Mouse (Mus musculus) adrenal gland, postnatal 4 days (tissue): ENCODE measurements around the gene Gm26566. TPM values are rescaled to one million over a fixed set of nuclear protein-coding genes. Genes with fewer than 3 reads are reported as not detected.

Experiments used
- DNase-seq, 2 experiments: peaks; one replicate each; pipeline ENCODE4 v3.0.0; 2021 to 2022; ENCODE audit warnings: low spot score in 2 of 2, mixed read lengths in 2 of 2
- long read RNA-seq, 2 experiments: library from polyadenylated mRNA; stranded (forward); transcript quantifications; one replicate each; pipeline ENCODE4 v2.0.0; 2021
- total RNA-seq, 2 experiments: library from RNA; stranded (reverse); gene quantifications; 2 replicates each; pipeline ENCODE4 v1.2.3; 2021

Gm26566 gene
- total RNA-seq, result under 1 TPM; 0.31 to 0.48 TPM
- long read RNA-seq, experiment 1, result 0 reads
- long read RNA-seq, experiment 2, partial matches to known transcripts, result 0 of 1 reads
- long read RNA-seq, experiment 2, other reads (novel, unspliced or antisense), result 0 of 1 reads

DNA sequence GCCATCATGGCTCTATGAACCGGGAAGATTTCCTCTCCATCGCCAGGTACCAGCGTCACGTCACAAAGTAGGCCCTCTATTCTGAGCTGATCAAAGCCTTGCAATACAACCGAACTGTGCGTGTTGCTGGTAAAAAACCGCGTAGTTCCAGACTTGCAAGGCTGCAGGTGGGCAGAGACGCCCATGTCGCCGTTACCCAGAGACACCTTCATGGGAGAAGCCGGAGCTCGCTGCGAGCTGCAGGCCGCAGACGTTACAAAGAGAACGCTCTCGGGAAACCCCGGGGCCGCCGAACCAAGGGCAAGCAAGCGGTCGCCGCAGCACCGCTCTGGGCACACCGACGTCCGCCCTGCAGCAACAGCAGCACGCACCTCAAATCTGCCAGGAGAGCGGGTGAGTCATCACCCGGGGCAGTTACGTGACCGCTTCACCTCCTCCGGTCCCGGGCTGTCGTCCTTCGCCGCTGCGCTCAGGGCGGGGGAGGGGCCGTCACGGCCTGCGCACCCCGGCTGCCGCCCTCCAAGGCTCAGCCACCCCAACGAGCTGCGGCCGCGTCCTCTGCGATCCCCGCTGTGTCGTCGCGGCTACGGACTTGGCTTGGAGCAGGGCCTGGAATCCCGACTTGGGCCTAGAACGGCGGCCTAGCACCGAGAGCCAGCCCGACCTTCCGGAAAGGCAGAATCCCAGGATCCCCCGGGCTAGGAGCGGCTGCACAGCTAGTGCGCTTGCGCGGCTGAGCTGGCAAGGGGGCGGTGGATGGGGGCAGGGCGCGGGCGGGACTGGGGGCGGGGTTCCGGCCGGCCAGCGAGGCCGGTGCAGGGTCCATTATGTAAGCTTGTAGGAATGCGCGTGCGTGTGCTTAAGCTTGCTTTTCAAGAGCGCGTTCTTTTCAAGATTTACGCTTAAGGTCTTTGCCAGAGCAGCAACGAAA is at the start of gene Gm26566, which contains the start of gene Klhl9:
Gene Gm26566, plus strand, starts transcription at position 15 of the 931 bp plus-strand sequence.
Gene Klhl9, minus strand, starts transcription at position 675 of the 931 bp plus-strand sequence.
- DNase-seq, result peak; percentile 78 to 89

DNA sequence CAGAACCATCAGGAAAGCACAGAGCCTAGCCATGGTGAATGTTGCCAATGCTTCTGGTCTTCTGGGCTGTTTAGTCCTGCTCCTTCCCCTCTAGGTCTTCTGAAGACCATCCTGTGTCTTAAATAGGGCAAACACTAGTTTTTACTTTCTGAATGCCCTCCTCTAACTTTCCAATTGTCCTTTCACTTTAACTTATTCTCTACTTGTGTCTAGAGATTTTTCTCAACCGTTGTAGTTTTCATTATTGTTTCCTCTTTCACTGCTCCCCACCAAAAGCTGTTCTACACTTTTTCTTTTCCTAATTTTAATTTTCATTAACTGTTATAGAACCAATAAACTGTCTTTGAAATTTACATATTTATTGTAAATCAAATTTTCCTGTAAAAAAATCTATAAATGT is 44.8 kb upstream of the Gm26566 start, which contains the start of gene Ifna16:
Gene Ifna16, minus strand, starts transcription at position 101 of the 400 bp plus-strand sequence.
- DNase-seq, result no peak

DNA sequence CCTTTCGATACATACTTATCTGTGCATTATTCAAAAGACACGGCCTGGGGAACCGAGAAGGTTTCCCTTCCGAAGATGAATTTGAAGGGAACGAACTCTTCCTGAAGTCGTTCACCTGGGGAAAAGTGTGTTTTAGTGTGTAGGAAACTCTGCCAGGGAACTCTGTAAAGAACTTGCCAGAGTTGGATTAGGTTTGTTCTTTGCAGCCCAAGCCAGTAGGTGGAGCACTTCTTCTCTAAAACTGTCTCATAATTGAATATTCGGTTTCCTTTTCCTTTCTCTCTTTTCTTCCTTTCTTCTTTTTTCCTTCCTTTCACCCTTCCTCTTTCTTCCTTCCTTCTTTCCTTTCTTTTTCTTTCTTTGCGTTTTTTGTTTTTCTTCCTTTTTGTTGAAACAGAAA is 41.2 kb upstream of the Gm26566 start:
- DNase-seq, result no peak

DNA sequence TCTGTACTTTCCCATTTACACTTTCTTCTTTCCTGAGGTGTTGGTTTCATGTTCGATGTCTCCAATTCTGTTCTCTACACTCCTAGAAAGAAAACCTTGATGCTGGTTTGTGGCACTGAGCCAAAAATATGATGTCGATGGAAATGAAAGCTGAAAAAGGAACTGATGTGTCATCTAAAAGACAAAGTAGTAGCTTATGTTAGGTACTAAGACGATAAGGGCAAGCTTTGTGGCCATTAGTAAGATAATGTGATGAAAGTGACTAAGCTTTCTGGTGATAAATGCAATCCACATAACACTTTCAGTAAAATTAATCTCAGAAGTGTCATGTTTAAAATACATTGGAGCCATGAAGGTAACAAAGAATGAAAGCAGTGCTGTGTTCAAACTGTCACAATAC is 40.3 kb upstream of the Gm26566 start:
- no peak for DNase-seq

DNA sequence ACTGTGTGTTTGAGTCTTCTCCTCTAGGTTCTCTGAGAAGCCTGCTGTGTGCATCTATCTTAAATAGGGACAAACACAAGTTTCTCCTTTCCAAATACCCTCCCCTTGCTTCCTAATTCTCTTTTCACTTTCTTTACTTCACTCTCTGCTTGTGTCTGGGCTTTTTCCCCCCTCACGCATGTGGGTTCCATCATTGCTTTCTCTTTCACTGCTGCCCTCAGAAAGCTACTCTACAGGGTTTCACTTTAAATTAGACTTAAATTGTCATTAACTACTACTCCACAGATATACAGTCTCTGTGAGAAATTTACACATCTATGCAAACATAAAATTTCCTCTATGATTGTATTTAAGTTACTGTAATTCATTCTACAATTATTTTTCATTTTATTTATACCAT is 37.8 kb upstream of the Gm26566 start, which contains the start of gene Ifna2:
Gene Ifna2, minus strand, starts transcription at position 101 of the 400 bp plus-strand sequence.
- no peak for DNase-seq

DNA sequence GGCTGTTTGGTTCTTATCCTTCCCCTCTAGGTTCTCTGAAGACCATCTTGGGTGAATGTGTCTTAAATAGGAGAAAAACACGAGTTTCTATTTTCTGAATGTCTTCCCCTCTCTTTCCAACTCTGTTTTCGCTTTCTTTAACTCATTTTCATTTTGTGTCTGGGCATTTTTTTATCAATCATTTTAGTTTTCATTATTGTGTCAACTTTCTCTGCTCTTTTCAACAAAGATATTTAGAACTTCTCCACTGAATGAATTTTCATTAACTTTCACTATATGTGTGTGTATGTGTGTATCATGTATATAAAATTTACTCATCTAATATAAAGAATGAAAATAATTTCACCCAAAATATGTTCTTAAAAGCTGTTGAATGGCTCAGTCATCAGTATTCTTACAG is 30.3 kb upstream of the Gm26566 start, which contains the start of gene Ifnab:
Gene Ifnab, minus strand, starts transcription at position 101 of the 400 bp plus-strand sequence.
- DNase-seq, result no peak

DNA sequence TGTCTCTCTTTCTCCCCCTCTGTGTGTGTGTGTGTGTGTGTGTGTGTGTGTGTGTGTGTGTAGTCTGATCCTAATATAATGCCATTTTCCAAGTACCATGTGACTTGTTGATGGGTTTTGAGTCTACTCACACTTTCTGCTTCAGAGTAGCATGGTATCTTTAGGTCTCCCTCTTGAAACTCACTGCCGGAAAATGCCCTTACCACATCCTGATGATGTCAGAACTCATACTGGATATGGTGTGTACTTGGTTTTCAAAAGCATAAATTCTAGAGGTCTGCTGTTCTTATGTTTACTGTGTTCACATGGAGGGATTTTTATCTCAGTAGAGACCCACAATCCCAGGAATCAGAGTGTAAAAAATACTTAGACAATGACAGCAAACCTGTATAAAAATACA is 29.1 kb upstream of the Gm26566 start:
- no peak for DNase-seq

DNA sequence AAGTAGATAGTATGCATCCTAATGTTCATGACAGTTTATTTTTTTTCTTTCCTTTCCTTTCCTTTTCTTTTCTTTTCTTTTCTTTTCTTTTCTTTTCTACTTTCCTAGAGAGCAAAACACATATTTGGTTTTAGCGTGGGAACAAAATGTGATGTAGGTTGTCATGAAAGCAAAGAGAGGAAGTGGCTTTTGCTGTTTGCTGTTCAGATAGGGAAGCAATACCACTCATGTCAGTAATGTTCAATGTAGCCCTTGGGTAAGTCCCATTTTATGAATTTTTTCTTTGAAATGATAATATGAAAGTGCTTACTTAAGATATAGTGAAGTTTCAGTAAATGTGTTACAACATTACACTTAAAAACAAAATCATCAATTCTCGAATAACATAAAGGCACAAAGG is 28.2 kb upstream of the Gm26566 start:
- DNase-seq, result no peak

DNA sequence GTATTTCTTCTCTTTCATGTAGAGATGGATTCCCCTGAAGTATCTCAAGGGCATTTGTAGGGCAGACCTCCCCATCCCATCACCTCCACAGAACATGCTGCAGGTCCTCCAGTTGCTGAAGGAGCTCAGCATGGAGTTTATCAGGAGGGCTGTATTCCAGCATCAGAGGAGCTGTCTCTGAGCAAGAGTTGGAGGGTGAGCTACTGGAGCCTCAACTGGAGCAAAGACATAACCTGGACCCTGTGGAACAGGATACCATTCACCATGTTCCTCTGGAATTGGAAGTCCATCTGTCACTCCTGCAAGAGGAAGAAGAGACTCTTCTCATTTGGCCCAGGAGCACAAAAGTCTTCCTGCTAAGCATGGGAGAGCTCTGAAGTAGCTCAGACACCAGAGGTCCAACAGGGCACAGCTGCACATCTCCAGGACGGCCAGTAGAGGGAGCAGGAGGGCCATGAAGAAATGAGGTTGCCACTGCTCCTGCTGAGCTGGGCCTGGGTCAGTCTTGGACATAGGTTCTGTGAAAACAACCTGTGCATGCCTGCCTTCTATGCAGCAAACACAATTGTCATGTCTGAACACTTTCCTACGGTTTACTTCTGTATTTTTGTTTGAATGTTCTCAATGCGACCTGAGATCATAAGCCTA is 25.2 kb upstream of the Gm26566 start:
- peak; percentile 12 to 42 for DNase-seq

DNA sequence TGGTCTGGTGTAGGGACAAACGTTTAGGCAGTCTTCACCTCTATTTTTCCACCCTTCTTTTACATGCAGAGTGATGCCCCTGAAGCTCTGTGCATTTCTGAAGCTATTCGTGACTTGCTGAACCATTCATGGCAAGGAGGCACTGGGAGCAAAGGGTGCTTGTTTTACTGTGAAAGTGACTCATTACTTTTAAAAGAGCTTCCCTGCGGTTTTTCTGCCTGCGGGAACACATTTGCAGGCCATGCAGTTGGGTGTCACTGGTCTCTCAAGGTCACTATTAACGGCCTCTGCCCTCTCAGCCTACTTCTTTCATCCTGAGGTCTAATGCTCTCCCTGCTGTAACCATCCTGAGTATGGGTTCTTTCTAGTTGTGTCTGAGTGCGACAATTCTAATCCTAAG is 24.5 kb upstream of the Gm26566 start:
- DNase-seq, result no peak

DNA sequence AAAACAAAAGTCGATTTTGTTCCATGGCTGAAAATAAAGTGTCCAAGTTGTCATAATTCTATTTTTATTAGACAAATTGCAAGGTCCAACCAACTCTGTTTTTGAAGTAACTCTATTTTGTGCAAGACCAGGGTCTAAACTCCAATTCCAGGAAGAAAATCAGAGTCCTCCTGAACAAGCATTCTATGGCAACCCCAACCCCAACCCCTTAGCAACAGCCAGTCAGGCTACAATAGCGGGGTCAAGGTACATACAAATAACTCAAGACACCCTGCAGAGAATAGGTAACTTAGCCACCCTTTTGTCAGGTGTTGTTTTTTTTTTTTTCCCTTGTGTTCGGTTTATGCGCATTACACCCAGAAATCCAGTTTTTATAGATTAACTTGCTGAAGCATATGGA is 23.9 kb upstream of the Gm26566 start:
- DNase-seq, result no peak

DNA sequence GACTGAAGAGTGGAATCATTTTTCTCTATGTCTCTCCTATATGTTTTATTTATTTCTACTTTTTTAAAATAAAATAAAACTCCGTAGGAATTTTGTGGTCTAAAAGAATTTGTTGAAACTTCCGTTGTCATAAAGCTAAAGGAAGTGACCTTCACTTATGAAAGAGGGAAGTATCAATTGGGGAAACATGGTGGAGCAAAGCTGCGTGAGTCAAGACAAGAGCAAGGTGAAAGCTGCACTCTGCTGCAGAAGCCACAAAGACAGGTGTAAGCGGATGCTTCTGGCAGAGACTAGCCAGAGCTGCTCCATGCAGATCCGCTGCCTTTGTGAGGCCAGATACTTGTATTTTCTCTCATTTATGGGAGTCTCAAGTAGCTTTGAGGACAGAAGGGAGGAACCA is 22.8 kb upstream of the Gm26566 start:
- DNase-seq, result no peak

DNA sequence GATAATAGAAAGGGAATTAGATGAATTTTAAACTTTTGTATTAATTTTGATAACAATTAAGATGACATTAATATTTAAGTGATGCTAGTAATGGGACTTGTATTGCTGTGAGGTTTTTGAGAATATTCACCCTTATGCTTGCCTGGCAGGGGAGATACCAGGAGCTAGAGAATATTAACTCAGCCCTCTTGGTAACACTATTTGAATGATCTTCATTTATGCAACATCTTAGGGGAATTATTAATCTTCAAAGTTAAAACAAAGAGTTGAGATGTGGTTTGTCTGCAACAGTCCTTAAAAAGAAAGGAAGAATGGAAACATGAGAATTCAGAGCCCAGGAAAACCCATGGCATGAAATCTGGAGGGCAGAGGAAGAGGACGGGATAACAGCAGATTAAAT is 22.3 kb upstream of the Gm26566 start:
- DNase-seq, result no peak

DNA sequence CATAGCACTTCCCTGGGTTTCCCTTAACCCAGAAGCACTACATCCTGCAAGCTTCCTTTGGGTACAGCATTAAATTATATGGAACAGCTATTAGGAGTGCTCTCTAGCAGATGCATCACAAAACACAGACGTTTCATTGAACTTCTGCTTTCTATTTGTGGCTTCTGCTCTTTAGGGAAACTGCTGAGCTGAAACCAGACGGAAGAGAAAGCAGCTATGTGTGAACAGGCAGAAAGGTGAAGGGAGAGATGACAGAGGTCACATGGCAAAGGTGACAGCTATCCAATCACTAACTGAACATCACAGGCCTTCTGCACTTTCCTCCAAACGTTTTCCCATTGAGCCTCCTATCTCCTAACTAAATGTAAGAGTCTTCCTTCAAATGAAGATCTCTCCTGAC is 15.7 kb upstream of the Gm26566 start:
- no peak for DNase-seq

DNA sequence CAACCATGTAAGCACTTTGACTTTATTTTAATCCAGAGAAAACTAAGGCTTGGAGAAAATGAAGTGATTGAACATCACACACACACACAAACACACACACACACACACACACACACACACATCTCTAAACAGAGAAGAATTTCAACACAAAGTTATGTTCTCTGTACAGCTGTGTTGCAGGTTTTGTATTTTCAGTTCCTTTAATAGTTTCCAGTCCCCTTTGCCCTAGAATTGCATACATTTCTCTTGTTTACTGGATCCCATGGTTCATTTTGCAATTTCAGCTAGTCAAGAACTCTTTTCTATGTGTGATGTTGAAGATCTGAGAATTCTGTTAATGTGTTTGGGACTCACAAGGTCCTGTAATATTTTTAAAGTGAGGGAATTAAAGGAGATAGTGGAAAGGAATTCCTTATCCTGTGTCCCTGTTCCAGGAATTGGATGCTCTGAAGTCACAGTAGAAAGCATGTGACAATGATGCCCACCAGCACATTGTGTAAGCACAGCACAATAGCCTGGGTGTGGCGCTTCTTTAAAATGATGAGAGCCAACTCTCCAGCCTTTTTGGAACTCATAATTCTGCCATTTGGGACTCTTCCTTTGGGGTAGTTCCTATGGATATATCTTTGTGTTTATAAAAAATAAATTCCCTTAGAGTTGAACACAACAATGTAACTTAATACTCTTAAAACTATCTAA is 14.3 kb upstream of the Gm26566 start:
- no peak for DNase-seq

DNA sequence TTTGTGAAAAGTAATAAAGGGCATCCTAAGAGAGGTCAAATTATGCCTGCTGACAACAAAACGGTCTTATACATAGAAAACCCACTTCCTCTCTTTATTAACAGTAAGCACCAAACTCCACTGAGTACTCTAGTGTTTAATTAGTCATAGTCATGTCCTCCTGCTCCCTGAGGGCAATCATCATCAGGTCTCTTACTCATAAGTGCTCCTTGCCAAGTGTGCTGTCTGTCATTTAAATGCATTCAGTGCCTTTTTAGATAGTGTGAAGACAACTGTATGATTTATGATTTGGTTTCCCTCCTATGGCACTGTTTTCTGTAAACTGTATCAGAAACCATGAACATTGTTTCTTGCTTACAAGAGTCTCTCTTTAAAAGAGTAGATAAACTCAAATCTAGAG is 7.3 kb upstream of the Gm26566 start:
- DNase-seq, result no peak

DNA sequence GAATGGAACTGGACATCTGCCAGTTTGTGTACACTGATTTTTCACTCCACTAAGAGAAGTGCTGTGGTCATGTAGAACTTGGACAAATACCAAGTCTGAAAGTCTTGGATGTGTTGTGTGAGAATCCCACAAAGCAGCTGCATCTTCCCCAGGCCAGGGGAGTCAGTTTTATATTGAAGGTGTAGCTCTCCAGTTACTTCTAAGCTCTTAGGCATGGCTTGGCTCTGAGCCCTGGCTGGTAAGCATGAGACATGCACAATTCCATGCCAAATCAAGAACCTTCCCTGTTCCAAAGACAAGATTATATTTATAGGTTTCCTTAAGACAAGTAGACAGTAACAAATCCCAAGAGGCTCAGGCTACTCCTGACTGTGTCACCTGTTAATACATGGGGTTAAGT is 6.5 kb upstream of the Gm26566 start:
- DNase-seq, result no peak

DNA sequence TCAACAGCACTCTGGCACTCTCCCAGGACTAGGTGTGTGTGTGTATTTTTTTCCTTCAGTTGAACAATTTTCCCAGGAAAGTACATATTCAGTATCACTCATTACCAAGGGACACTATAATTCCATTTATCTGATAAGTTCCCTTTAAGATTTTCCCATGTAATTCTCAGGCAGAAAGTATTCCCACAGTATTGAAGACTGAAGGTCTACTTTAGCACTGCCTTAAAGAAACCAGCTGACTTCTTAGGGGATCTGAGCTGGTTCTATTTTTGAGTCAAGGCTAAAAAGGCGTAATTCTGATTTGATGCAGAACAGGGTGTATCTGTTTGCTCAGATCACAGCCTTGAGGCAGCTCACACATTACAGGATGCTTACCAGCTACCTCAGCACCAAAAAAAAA is 2.9 kb upstream of the Gm26566 start:
- DNase-seq, result no peak

DNA sequence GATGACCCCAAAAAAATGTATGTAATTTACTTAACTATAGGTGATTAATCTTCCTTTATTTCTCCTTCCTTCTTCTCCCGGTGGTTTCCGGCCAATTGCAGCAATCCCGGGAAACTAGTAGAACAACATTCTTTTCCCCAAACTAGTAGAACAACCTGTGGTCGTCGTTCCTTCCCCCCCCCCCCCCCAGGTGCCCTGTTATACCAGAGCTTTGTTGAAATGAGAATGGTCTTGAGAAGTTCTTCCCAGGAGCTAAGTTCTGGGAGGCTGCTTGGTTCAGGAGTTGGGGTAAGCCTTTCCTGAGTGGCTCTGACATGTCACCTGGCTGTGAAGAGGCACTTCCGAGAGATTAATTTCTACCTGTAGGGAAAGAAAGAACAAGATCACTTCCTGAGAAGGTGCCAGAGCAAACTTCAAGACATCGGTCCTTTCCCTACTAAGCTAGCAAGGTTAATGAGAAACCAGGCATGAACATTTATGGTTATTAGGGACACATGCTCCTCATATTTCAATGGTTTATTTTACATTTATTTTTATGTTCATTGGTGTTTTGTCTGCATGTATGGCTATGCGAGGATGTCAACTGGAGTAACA is 2.0 kb downstream of the Gm26566 start:
- DNase-seq, result no peak

DNA sequence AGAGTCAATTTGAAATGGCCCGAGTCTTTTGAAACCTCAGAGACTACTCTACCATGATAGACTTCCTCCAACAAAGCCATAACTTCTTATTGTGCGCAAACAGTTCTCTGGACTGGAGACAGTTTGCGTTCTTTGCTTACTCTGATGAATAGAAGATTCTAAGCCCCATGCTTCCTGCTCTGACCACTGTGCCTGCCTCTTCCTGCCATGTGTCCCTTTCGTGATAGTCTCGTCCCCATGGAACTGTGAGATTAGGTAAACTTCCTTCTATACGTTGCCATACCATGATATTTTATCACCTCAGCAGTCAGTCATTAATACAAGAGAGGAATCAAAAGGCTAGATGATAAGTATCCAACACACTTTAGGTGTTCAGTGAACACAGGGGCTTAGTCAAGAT is 5.1 kb downstream of the Gm26566 start:
- no peak for DNase-seq

DNA sequence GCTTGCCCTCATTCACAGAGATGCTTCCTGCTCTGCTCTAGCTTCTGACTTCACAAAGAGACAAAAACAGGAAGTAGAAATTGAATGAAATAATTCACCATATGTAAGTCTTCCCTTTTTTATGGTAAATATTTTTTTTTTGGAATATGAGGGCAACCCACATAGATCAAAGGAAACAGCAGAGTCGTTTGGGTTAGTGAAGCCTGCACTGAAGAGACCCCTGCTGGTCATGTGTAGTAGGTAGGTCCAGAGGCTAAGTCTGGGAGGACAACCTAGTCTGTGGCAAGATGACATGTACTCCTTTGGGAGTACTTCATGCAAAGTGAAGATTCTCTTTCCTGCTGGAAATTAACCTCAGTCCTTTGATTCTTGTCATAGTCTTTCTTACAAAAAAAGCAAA is 5.7 kb downstream of the Gm26566 start:
- no peak for DNase-seq
